Mouse (Mus musculus) forebrain, embryonic 15.5 days (tissue): ENCODE measurements around the gene Fcgr3. TPM values are rescaled to one million over a fixed set of nuclear protein-coding genes. Genes with fewer than 3 reads are reported as not detected.

Source experiments
- microRNA-seq: library from miRNA; unstranded; fragments of <30 nt; microRNA quantifications from one replicate; pipeline ENCODE4, GENCODE M21; 2016
- polyA plus RNA-seq: library from polyadenylated mRNA; unstranded; fragments of >200 nt; fragmentation: Nextera tagmentation; extraction: Ambion mirVana; gene quantifications from 2 replicates; pipeline ENCODE4 v1.2.1, GENCODE M21; 2015

Fcgr3 gene
- polyA plus RNA-seq, 1 experiment from 2014 or later: 8.7 TPM

Small RNA genes within 50 kb of the gene (microRNA-seq; reads per million reads assigned to microRNA genes)
- gene Gm27552 (not detected), gene Gm27844 (not detected), gene Mir6546 (0.88 reads per million)

Other genes starting within 250 kb of the Fcgr3 start
- gene Atf6, start 197.2 kb downstream of the Fcgr3 start, polyA plus RNA-seq: 7.6 and 7.7 TPM in 2 replicates
- gene Gm26620, start 179.9 kb downstream of the Fcgr3 start, polyA plus RNA-seq: 0.22 and 0.40 TPM in 2 replicates
- 36.4 and 36.8 TPM in 2 replicates for gene Dusp12, start 179.4 kb downstream of the Fcgr3 start, polyA plus RNA-seq
- gene Fcrlb, start 152.0 kb downstream of the Fcgr3 start, polyA plus RNA-seq: 0.22 and 0.28 TPM in 2 replicates
- not detected in 2 replicates for gene Fcrla, start 137.4 kb downstream of the Fcgr3 start, polyA plus RNA-seq
- 1.0 and 1.1 TPM in 2 replicates for gene Fcgr2b, start 88.4 kb downstream of the Fcgr3 start, polyA plus RNA-seq
- gene Fcgr4, start 46.0 kb downstream of the Fcgr3 start, polyA plus RNA-seq: 0.34 and 0.36 TPM in 2 replicates
- gene Cfap126, start 49.0 kb upstream of the Fcgr3 start, polyA plus RNA-seq: 4.0 and 10.3 TPM in 2 replicates
- gene Sdhc, start 85.7 kb upstream of the Fcgr3 start, polyA plus RNA-seq: 211 and 213 TPM in 2 replicates
- 0.23 TPM in 1 of 2 replicates, not detected in the other for gene Mpz, start 85.8 kb upstream of the Fcgr3 start, polyA plus RNA-seq
- gene Pcp4l1, start 131.3 kb upstream of the Fcgr3 start, polyA plus RNA-seq: 7.1 and 9.8 TPM in 2 replicates
- gene Nr1i3, start 149.0 kb upstream of the Fcgr3 start, polyA plus RNA-seq: 0.22 and 0.38 TPM in 2 replicates
- 42.0 and 46.6 TPM in 2 replicates for gene Tomm40l, start 157.6 kb upstream of the Fcgr3 start, polyA plus RNA-seq
- 1.8 and 4.2 TPM in 2 replicates for gene Apoa2, start 160.1 kb upstream of the Fcgr3 start, polyA plus RNA-seq
- gene Fcer1g, start 169.4 kb upstream of the Fcgr3 start, polyA plus RNA-seq: 19.6 and 22.0 TPM in 2 replicates
- gene Adamts4, start 185.5 kb upstream of the Fcgr3 start, polyA plus RNA-seq: 8.1 and 8.3 TPM in 2 replicates
- 215 and 221 TPM in 2 replicates for gene Ndufs2, start 186.5 kb upstream of the Fcgr3 start, polyA plus RNA-seq
- 107 and 111 TPM in 2 replicates for gene B4galt3, start 205.4 kb upstream of the Fcgr3 start, polyA plus RNA-seq
- 46.5 and 53.1 TPM in 2 replicates for gene Ppox, start 216.3 kb upstream of the Fcgr3 start, polyA plus RNA-seq
- 132 and 135 TPM in 2 replicates for gene Usp21, start 223.1 kb upstream of the Fcgr3 start, polyA plus RNA-seq
- 105 and 110 TPM in 2 replicates for gene Ufc1, start 230.1 kb upstream of the Fcgr3 start, polyA plus RNA-seq